Mouse (Mus musculus) liver, postnatal 0 days (tissue): ENCODE data around the gene Ttc16. TPM values are rescaled to one million over a fixed set of nuclear protein-coding genes. Genes with fewer than 3 reads are reported as not detected.

Experiments
- ATAC-seq: fragments of 200-750 bp; cut with Nextera tagmentation; 2 replicates; pipeline ENCODE4 v1.8.0; 2017; ENCODE audit warnings: mild to moderate bottlenecking, moderate library complexity
- DNase-seq: peaks from one replicate; pipeline ENCODE4 v3.0.0-alpha.2; 2016
- H3K27ac ChIP-seq: fragments of 300-500 bp; sonication (generic); 2 replicates; pipeline ENCODE4 v1.5.1; 2014; ENCODE audit warnings: antibody characterized with exemption, moderate library complexity, mild to moderate bottlenecking, low read depth
- H3K27me3 ChIP-seq: fragments of 300-500 bp; sonication (generic); 2 replicates; pipeline ENCODE4 v1.6.1; 2014; ENCODE audit warnings: low read length, control low read depth, mixed read lengths; ENCODE audit not compliant: insufficient read depth
- H3K36me3 ChIP-seq: fragments of 300-500 bp; sonication (generic); replicated peaks from 2 replicates; pipeline ENCODE4 v1.6.1; 2014; ENCODE audit warnings: mild to moderate bottlenecking, control low read depth, low read length, moderate library complexity, mixed read lengths; ENCODE audit not compliant: insufficient read depth
- H3K4me1 ChIP-seq: fragments of 300-500 bp; sonication (generic); 2 replicates; pipeline ENCODE4 v1.6.1; 2014; ENCODE audit warnings: antibody characterized with exemption, mild to moderate bottlenecking, control low read depth; ENCODE audit not compliant: insufficient read depth
- H3K4me2 ChIP-seq: fragments of 300-500 bp; sonication (generic); 2 replicates; pipeline ENCODE4 v1.6.1; 2014; ENCODE audit warnings: low read depth, mild to moderate bottlenecking, low read length, moderate library complexity, mixed read lengths
- H3K4me3 ChIP-seq: fragments of 300-500 bp; sonication (generic); 2 replicates; pipeline ENCODE4 v1.5.1; 2014; ENCODE audit warnings: low read depth, low read length
- H3K9ac ChIP-seq: fragments of 300-500 bp; sonication (generic); replicated peaks from 2 replicates; pipeline ENCODE4 v1.6.1; 2014; ENCODE audit warnings: mild to moderate bottlenecking, moderate library complexity
- H3K9me3 ChIP-seq: fragments of 300-500 bp; sonication (generic); 2 replicates; pipeline ENCODE4 v1.6.1; 2016; ENCODE audit warnings: mild to moderate bottlenecking, control low read depth, low read length, mixed read lengths
- CTCF ChIP-seq: sonication (generic); IDR thresholded peaks from 2 replicates; pipeline ENCODE4 v1.5.1; 2016; ENCODE audit warnings: antibody characterized with exemption, low read depth
- EP300 ChIP-seq: IDR thresholded peaks from 2 replicates; pipeline ENCODE4 v1.6.1; 2016; ENCODE audit warnings: antibody characterized with exemption, low read depth, mild to moderate bottlenecking
- WGBS: fragments of 180-500 bp; shearing (Covaris S2); extraction: QIAGEN DNeasy Blood & Tissue Kit; methylation state at CpG from one replicate; pipeline ENCODE4 v1.1.7; 2014; ENCODE audit not compliant: insufficient replicate concordance; 5-methylcytosine and 5-hydroxymethylcytosine counted together
- polyA plus RNA-seq: library from polyadenylated mRNA; unstranded; fragments of >200 nt; fragmentation: Nextera tagmentation; extraction: Ambion mirVana; gene quantifications from 2 replicates; pipeline ENCODE4 v1.2.1, GENCODE M21; 2015

Gene Ttc16
- polyA plus RNA-seq, 1 experiment from 2014 or later: 0.08 TPM

DNA sequence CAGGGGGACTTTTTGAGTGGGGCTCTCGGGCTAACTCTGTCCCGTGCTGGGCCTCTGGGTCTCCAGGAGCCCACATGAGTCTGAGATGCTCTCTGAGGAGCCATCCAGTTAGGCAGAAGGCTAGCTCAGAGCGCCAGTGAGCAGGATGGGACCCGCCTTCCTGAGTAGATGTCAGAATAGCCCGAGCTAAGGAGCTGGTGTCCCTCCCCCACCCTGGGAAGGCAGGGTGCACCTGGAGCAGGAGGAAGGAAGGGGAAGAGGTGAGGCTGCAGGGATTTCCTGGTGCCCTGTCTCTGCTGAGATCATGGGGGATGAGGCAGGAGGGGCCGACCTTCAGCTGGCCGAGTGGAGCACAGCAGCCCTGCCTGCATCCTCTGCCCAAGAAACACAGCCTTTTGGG lies 47.0 kb downstream of the Ttc16 start:
- TF ChIP-seq CTCF: no peak
- Histone ChIP-seq H3K4me2 (peak overlapping the region; percentile 70; the same call in 1 of the 2 replicates), H3K9ac (peak overlapping the region; percentile 41; the same call in 1 of the 2 replicates), H3K27ac (peak overlapping the region; percentile 40), H3K9me3 (no peaks in the 10 kb centered on the region), H3K36me3 (0 out of 2 replicates have a peak, but pooled peaks cover 5% of the 10 kb centered on the region), H3K4me3 (peak overlapping the region; percentile 30), H3K27me3 (no peaks in the 10 kb centered on the region), H3K4me1 (peaks cover 5% of the 10 kb centered on the region)
- WGBS: 47% methylated on average over 7 of the region's 7 CpGs
- no peak for ATAC-seq
- no peak for DNase-seq

DNA sequence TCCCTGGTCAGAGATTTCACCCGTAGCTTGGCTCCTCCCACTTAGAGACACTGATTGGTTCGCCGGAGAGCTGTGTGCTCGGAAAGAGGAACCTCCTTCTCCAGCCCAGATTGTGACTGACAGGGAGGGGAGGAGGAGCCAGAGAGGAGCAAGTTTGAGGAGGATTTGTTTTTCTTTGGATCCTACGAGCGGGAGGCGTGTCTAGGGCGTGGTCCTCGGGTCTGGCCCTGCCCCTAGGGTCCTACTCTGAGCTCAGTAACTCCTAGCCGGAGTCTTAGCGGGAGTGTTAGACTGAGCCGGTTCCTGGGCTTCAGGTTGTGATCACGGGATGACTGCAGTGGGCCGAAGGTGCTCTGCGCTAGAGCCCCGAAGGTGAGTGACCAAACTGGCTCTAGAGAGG lies 48.0 kb downstream of the Ttc16 start:
- Histone ChIP-seq H3K9me3 (no peaks in the 10 kb centered on the region), H3K36me3 (0 out of 2 replicates have a peak, but pooled peaks cover 5% of the 10 kb centered on the region), H3K27me3 (no peaks in the 10 kb centered on the region), H3K9ac (peak overlapping the region; percentile 48), H3K4me1 (peaks cover 5% of the 10 kb centered on the region), H3K27ac (peak overlapping the region; percentile 40; the same call in 1 of the 2 replicates), H3K4me2 (peak overlapping the region; percentile 70), H3K4me3 (peak overlapping the region; percentile 30)
- TF ChIP-seq CTCF (no peak), EP300 (no peak)
- peak; percentile 89 for DNase-seq
- peak; percentile 96 for ATAC-seq
- 7% methylated on average over 16 of the region's 16 CpGs for WGBS

DNA sequence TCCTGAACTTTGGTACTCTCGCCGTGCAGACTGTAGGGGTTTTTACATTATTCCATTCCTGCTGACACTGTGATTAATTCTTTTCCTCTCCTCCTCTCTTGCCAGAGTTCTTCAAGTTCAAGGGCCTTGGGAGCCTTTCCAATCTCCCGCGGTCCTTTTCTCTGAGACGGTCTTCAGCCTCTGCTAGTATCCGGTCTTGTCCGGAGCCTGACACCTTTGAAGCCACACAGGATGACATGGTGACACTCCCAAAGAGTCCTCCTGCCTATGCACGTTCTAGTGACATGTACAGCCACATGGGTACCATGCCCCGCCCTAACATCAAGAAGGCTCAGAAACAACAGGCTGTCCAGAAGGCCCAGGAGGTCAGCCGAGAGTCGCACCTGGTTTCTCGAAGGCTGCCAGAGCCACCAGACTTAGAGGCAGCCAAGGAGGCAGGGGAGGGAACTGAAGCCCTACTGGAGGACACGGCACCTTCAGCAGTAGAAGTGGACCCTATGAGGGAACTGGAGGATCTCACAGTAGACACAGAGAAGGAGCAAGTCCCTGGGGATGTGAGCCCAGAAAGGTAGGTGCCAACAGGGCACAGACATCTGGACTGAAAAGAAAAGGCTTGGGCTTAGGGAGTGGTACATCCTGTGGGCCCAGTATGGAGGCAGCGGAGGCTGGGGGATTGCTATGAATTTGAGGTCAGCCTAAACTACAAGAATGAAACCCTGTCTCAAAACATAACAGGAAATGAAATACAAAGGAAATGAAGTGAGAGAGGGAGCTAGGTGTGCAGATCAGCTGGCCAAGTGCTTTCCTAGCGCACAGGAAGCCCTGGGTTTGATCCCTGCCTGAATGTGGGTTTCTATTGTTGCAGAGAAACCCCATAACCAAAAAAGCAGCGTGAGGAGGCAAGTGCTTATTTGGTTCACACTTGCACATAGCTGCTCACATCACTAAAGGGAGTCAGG lies 50.3 kb downstream of the Ttc16 start:
- Histone ChIP-seq H3K4me3 (no peak overlapping the region), H3K27ac (no peak overlapping the region), H3K27me3 (no peaks in the 10 kb centered on the region), H3K9me3 (no peaks in the 10 kb centered on the region), H3K9ac (no peak overlapping the region), H3K4me2 (no peak overlapping the region), H3K4me1 (peaks cover 7% of the 10 kb centered on the region), H3K36me3 (0 out of 2 replicates have a peak, but pooled peaks cover 5% of the 10 kb centered on the region)
- DNase-seq (no peak), ATAC-seq (no peak)
- 73% methylated on average over 16 of the region's 16 CpGs for WGBS
- no peak for TF ChIP-seq CTCF
- no peak for TF ChIP-seq EP300

GRCm38 (mm10) chr2:32724149-32724548 lies 51.3 kb downstream of the Ttc16 start:
- Histone ChIP-seq H3K27me3 (no peaks in the 10 kb centered on the region), H3K4me1 (peaks cover 12% of the 10 kb centered on the region), H3K9me3 (no peaks in the 10 kb centered on the region), H3K4me3 (no peak overlapping the region), H3K9ac (no peak overlapping the region), H3K4me2 (no peak overlapping the region), H3K36me3 (0 out of 2 replicates have a peak, but pooled peaks cover 5% of the 10 kb centered on the region), H3K27ac (no peak overlapping the region)
- TF ChIP-seq CTCF (no peak), EP300 (no peak)
- ATAC-seq (no peak), DNase-seq (no peak)
- 84% methylated on average over 4 of the region's 4 CpGs for WGBS

- Histone ChIP-seq H3K27me3 (no peaks in the 10 kb centered on the region), H3K4me2 (peak overlapping the region; percentile 67), H3K4me1 (peaks cover 16% of the 10 kb centered on the region), H3K9ac (peak overlapping the region; percentile 18; the same call in 1 of the 2 replicates), H3K27ac (peak overlapping the region; percentile 36; the same call in 1 of the 2 replicates), H3K4me3 (peak overlapping the region; percentile 39), H3K9me3 (no peaks in the 10 kb centered on the region), H3K36me3 (no peaks in the 10 kb centered on the region)
- TF ChIP-seq CTCF: no peak
- no peak for TF ChIP-seq EP300
- WGBS: 39% methylated on average over 3 of the region's 3 CpGs
- no peak for DNase-seq
- ATAC-seq: no peak
These were observed 52.9 kb downstream of the Ttc16 start for GRCm38 (mm10) chr2:32722581-32722980.

DNA sequence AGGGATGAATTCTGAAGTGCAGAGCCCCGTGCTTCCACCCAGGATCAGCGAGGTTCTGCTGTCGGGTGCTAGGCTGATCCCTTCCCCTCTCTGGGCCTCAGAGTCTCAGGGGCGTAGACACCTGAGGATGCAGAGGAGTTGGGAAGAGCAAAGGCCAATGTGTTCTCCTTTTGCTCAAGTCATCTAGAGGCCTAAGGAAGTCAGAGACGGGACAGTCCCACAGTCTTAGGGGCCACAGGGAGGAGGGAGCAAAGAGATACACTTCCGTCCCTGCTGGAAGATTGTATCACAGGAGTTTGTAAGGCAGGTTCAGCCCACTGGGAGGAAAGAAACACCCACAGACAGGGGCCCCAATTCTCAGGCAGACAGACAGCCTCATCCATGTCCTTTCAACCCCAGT lies 53.4 kb downstream of the Ttc16 start:
- peak overlapping the region; percentile 67 for H3K4me2 ChIP-seq
- TF ChIP-seq EP300 (no peak), CTCF (no peak)
- peak overlapping the region; percentile 36; the same call in 1 of the 2 replicates for H3K27ac ChIP-seq
- WGBS: 18% methylated on average over 6 of the region's 6 CpGs
- no peaks in the 10 kb centered on the region for H3K27me3 ChIP-seq
- DNase-seq: no peak
- peak overlapping the region; percentile 39 for H3K4me3 ChIP-seq
- peaks cover 13% of the 10 kb centered on the region for H3K4me1 ChIP-seq
- no peak for ATAC-seq
- H3K9ac ChIP-seq: peak overlapping the region; percentile 18
- H3K36me3 ChIP-seq: no peaks in the 10 kb centered on the region
- H3K9me3 ChIP-seq: no peaks in the 10 kb centered on the region
